ENCODE assay signal across 9 mouse cellular contexts in the genomic region with DNA sequence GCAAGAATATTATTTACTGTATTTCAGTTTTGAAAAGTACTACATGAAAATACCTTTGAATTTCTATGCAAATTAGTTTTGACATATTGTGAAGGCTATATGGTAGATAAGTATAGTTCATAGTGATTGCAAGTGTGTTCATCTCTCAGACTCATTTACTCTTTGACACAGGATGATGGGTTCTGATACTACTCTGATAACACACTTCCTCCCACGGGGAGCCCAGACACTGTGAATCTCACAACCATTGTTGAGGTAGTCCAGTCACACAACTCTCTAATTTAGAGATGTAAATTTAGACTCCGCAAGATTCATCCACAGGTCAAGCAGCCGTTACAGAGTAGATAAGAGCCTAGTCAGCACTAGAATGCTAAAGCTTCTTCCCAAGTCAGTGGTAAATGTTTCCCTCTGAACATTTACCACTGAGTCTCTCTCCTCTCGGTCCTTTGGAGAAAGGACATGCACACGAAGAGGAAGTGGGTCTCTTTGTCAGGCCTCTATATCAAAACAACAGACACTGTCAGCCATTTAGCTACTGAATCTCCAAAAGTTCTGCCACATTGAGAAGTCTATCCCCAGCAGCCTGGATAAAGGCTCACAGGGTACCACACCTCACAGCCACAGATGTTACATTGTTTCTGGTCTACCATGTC.
"Had no signal": no experiment of that assay in that cellular context is flagged by ENCODE, and none has a peak within 500 bp of the region (broad histone marks: within the 10 kb centered on the region; RNA-seq: fewer than 3 reads in every experiment).

No protein-coding gene starts in this region.

- ATAC-seq: lung, postnatal 0 days; midbrain, embryonic 15.5 days had no signal

- DNase-seq: kidney, adult 8-10 months; kidney, postnatal 36 days; layer of hippocampus, adult 9-11 months; layer of hippocampus, postnatal 36 days; lung, adult 2 months; lung, postnatal 36 days; right cerebral cortex, postnatal 14 days had no signal
